Mouse (Mus musculus): ENCODE data around the gene Adamtsl1.
A peak's percentile ranks its signal among the peaks of the same experiment; 100 is the strongest.

Adamtsl1 gene

GRCm38 (mm10) chr4:85513792-85514191 is at the start of gene Adamtsl1:
Gene Adamtsl1, plus strand, starts transcription at chr4:85514172.
- peak; percentile 21 for DNase-seq (ENCODE audit: low read depth, low spot score)

- DNase-seq (ENCODE audit: low read depth, low spot score), result no peak
Measured at GRCm38 (mm10) chr4:85483586-85483985, 30.4 kb upstream of the Adamtsl1 start.

GRCm38 (mm10) chr4:85486316-85486946 is 27.5 kb upstream of the Adamtsl1 start:
- no peak for DNase-seq (ENCODE audit: low read depth, low spot score)

GRCm38 (mm10) chr4:85505718-85506117 is 8.3 kb upstream of the Adamtsl1 start:
- no peak for DNase-seq (ENCODE audit: low read depth, low spot score)

- DNase-seq (ENCODE audit: low read depth, low spot score), result peak; percentile 67
Measured at GRCm38 (mm10) chr4:85506976-85507375, 7.0 kb upstream of the Adamtsl1 start.

GRCm38 (mm10) chr4:85507491-85507890 is 6.5 kb upstream of the Adamtsl1 start:
- DNase-seq (ENCODE audit: low read depth, low spot score), result peak; percentile 18

- peak; percentile 4 for DNase-seq (ENCODE audit: low read depth, low spot score)
Measured at GRCm38 (mm10) chr4:85513288-85513687, 684 bp upstream of the Adamtsl1 start.

GRCm38 (mm10) chr4:85514205-85514681 is 271 bp downstream of the Adamtsl1 start:
- DNase-seq (ENCODE audit: low read depth, low spot score), result peak; percentile 77

- no peak for DNase-seq (ENCODE audit: low read depth, low spot score)
Measured at GRCm38 (mm10) chr4:85526966-85527566, 13.1 kb downstream of the Adamtsl1 start.

GRCm38 (mm10) chr4:85529852-85530251 is 15.9 kb downstream of the Adamtsl1 start:
- no peak for DNase-seq (ENCODE audit: low read depth, low spot score)

GRCm38 (mm10) chr4:85539677-85540076 is 25.7 kb downstream of the Adamtsl1 start:
- no peak for DNase-seq (ENCODE audit: low read depth, low spot score)

GRCm38 (mm10) chr4:85543221-85543620 is 29.2 kb downstream of the Adamtsl1 start:
- DNase-seq (ENCODE audit: low read depth, low spot score), result no peak

GRCm38 (mm10) chr4:85554696-85555095 is 40.7 kb downstream of the Adamtsl1 start:
- no peak for DNase-seq (ENCODE audit: low read depth, low spot score)

- DNase-seq (ENCODE audit: low read depth, low spot score), result no peak
Measured at GRCm38 (mm10) chr4:85559753-85560152, 45.8 kb downstream of the Adamtsl1 start.

- no peak for DNase-seq (ENCODE audit: low read depth, low spot score)
Measured at GRCm38 (mm10) chr4:85585426-85585825, 71.5 kb downstream of the Adamtsl1 start.

GRCm38 (mm10) chr4:85588928-85589327 is 75.0 kb downstream of the Adamtsl1 start:
- no peak for DNase-seq (ENCODE audit: low read depth, low spot score)

GRCm38 (mm10) chr4:85591037-85591436 is 77.1 kb downstream of the Adamtsl1 start:
- DNase-seq (ENCODE audit: low read depth, low spot score), result peak; percentile 9

- DNase-seq (ENCODE audit: low read depth, low spot score), result no peak
Measured at GRCm38 (mm10) chr4:85594159-85594558, 80.2 kb downstream of the Adamtsl1 start.

- DNase-seq (ENCODE audit: low read depth, low spot score), result no peak
Measured at GRCm38 (mm10) chr4:85613331-85613730, 99.4 kb downstream of the Adamtsl1 start.

GRCm38 (mm10) chr4:85618746-85619145 is 104.8 kb downstream of the Adamtsl1 start:
- DNase-seq (ENCODE audit: low read depth, low spot score), result no peak

GRCm38 (mm10) chr4:85619261-85619660 is 105.3 kb downstream of the Adamtsl1 start:
- DNase-seq (ENCODE audit: low read depth, low spot score), result no peak

GRCm38 (mm10) chr4:85629381-85629780 is 115.4 kb downstream of the Adamtsl1 start:
- DNase-seq (ENCODE audit: low read depth, low spot score), result no peak

GRCm38 (mm10) chr4:85669271-85669670 is 155.3 kb downstream of the Adamtsl1 start:
- no peak for DNase-seq (ENCODE audit: low read depth, low spot score)
